Mouse (Mus musculus) retina, postnatal 7 days (tissue): ENCODE data around the gene Ndufv1.
"Not testable (repeated sequence)": the region's sequence is repeated elsewhere in the genome, so short reads cannot be mapped to it uniquely, and the experiment has no call there.

Experiments used
- DNase-seq: peaks from one replicate; pipeline ENCODE4 v3.0.0-alpha.2; 2012; ENCODE audit warnings: low read depth, low spot score

Gene Ndufv1

GRCm38 (mm10) chr19:4044109-4044508 lies 31.5 kb upstream of the Ndufv1 start:
- not testable (repeated sequence) for DNase-seq

GRCm38 (mm10) chr19:4042124-4042523 lies 29.5 kb upstream of the Ndufv1 start:
- no peak for DNase-seq

GRCm38 (mm10) chr19:4041500-4041899 lies 28.9 kb upstream of the Ndufv1 start:
- DNase-seq: not testable (repeated sequence)

- DNase-seq: not testable (repeated sequence)
These were observed 28.3 kb upstream of the Ndufv1 start for GRCm38 (mm10) chr19:4040941-4041340.

- DNase-seq: peak; percentile 65
These were observed 25.2 kb upstream of the Ndufv1 start, which contains the start of gene Gstp1 for GRCm38 (mm10) chr19:4037788-4038232. Gene Gstp1, minus strand, starts transcription at chr19:4037985.

- DNase-seq: not testable (repeated sequence)
These were observed 24.7 kb upstream of the Ndufv1 start for GRCm38 (mm10) chr19:4037154-4037787.

GRCm38 (mm10) chr19:4036327-4037045 lies 23.9 kb upstream of the Ndufv1 start:
- DNase-seq: no peak

GRCm38 (mm10) chr19:4033742-4034141 lies 21.1 kb upstream of the Ndufv1 start:
- no peak for DNase-seq

GRCm38 (mm10) chr19:4033298-4033697 lies 20.7 kb upstream of the Ndufv1 start:
- no peak for DNase-seq

GRCm38 (mm10) chr19:4032668-4033067 lies 20.1 kb upstream of the Ndufv1 start:
- no peak for DNase-seq

GRCm38 (mm10) chr19:4027576-4027975 lies 15.0 kb upstream of the Ndufv1 start:
- DNase-seq: no peak

- no peak for DNase-seq
These were observed 10.6 kb upstream of the Ndufv1 start for GRCm38 (mm10) chr19:4023185-4023584.

GRCm38 (mm10) chr19:4018743-4019583 lies 6.4 kb upstream of the Ndufv1 start:
- peak; percentile 79 for DNase-seq

- DNase-seq: no peak
These were observed 5.4 kb upstream of the Ndufv1 start for GRCm38 (mm10) chr19:4017921-4018587.

GRCm38 (mm10) chr19:4015635-4016034 lies 3.0 kb upstream of the Ndufv1 start:
- DNase-seq: no peak

- peak; percentile 88 for DNase-seq
These were observed 2.2 kb upstream of the Ndufv1 start for GRCm38 (mm10) chr19:4014802-4015201.

- DNase-seq: no peak
These were observed 460 bp upstream of the Ndufv1 start for GRCm38 (mm10) chr19:4013066-4013465.

GRCm38 (mm10) chr19:4011086-4011485 lies 1.5 kb downstream of the Ndufv1 start:
- DNase-seq: no peak

- no peak for DNase-seq
These were observed 6.6 kb downstream of the Ndufv1 start for GRCm38 (mm10) chr19:4005971-4006370.

GRCm38 (mm10) chr19:4005091-4005490 lies 7.5 kb downstream of the Ndufv1 start:
- no peak for DNase-seq

GRCm38 (mm10) chr19:4004331-4004730 lies 8.3 kb downstream of the Ndufv1 start:
- no peak for DNase-seq

GRCm38 (mm10) chr19:4003641-4004040 lies 9.0 kb downstream of the Ndufv1 start:
- no peak for DNase-seq
